Mouse (Mus musculus): ENCODE measurements at regions not wholly inside any gene's neighbourhood (a gene's known extent, or its start where the extent isn't known, plus 50 kb on each side); places are given as distances from the start of the nearest gene placed in this dataset.

GRCm38 (mm10) chr8:48970655-48971054 is 126.9 kb upstream of the Tenm3 start:
- no peak for TF ChIP-seq CTCF (IDR thresholded peaks at IDR 0.05; ENCODE audit: extremely low read depth, insufficient read depth, low read length)
- no peak for TF ChIP-seq POLR2A (IDR thresholded peaks at IDR 0.05; ENCODE audit: extremely low read depth, insufficient read depth, low read length)
